Mouse (Mus musculus) C2C12 (cell line): ENCODE measurements around the gene Dock2.

Source experiments
- CEBPB ChIP-seq: IDR thresholded peaks from one replicate; pipeline ENCODE4 v1.6.1; 2011; ENCODE audit warnings: low read depth, mild to moderate bottlenecking, control low read depth, moderate library complexity
- CTCF ChIP-seq: IDR thresholded peaks from one replicate; pipeline ENCODE4 v1.5.1; 2011; ENCODE audit not compliant: control insufficient read depth, insufficient read depth, insufficient read length
- MAX ChIP-seq: IDR thresholded peaks from one replicate; pipeline ENCODE4 v1.6.1; 2011; ENCODE audit warnings: mild to moderate bottlenecking, control low read depth
- MYOD1 ChIP-seq: IDR thresholded peaks from one replicate; pipeline ENCODE4 v1.6.1; 2011; ENCODE audit warnings: low read depth; ENCODE audit not compliant: control insufficient read depth, insufficient read length
- USF1 ChIP-seq: IDR thresholded peaks from one replicate; pipeline ENCODE4 v1.6.1; 2011; ENCODE audit warnings: low read depth, mild to moderate bottlenecking, control low read depth, moderate library complexity

DNA sequence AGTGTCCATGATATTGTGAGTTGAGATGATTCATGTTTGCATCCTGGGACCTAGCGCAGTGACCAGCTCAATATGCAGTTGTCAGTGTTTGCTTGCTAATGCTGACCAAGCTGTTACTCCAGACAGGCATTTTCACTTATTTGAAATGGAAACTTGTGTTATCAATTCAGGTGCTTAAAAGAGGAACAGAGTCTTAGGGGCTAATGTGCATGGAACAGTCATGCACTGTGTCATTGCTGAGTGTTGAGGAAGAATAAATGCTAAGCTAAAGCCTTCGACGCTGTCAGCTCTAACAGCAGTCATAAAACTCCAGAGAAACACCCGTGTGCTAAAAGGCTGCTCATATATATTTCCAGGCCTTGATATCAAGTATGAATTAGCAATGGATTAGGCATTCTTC lies 259.1 kb downstream of the Dock2 start:
- TF ChIP-seq CTCF: no peak
- TF ChIP-seq USF1: no peak
- no peak for TF ChIP-seq MYOD1
- no peak for TF ChIP-seq MAX
- no peak for TF ChIP-seq CEBPB
